Comparison of ENCODE assay signal across 13 mouse cellular contexts in the genomic region with DNA sequence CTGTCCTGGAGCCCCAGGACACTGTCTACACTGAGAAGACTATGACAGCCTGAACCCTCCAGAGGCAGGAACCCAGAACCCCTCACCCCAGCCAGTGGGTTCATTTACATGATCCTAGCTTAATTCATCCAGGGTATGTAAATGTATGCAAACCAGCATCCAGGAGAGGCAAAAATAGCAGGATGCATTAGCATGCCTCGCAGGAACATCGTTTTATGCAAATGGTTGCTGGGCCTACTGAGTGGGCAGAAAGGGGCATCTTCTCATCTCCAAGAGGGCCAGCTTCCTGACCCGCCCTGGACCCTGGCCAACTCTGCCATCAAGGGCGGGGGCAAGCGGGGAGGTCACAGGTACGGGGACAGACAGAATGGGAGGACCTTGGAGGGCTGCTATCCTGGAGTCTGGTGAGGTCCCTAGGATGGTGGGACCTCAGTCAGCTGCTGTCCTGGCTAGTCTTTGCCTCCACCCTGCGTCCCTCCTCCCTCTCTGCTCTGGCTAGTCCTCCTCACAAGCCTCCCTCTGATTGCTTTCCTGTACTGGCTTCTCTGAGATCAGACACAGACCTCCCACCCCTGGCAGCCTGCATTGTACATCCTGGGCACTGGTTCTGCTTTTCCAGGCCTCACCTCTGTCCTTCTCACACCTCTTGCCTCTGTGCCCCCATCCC. TPM values are rescaled to one million over a fixed set of nuclear protein-coding genes. Genes with fewer than 3 reads are reported as not detected.
A peak's percentile ranks its signal among the peaks of the same experiment; 100 is the strongest.
DNase-seq lines count a peak whose midpoint lies in the region; ATAC-seq lines count a peak whose summit lies in the region.
"Had no signal": no experiment of that assay in that cellular context is flagged by ENCODE, and none has a peak within 500 bp of the region (broad histone marks: within the 10 kb centered on the region; RNA-seq: fewer than 3 reads in every experiment).

No protein-coding gene starts in this region.

- H3K36me3 ChIP-seq in forebrain, embryonic 12.5 days (replicated peaks) = no peaks in the 10 kb centered on the region
- H3K36me3 ChIP-seq in neural tube, embryonic 15.5 days = no peaks in the 10 kb centered on the region

- H3K27ac ChIP-seq in forebrain, embryonic 12.5 days = peak overlapping the region; percentile 88
- 0 out of 2 replicates have a peak overlapping the region, but pooled peaks have one; percentile 18 for H3K27ac ChIP-seq in neural tube, embryonic 15.5 days (replicated peaks)
- H3K27ac ChIP-seq: gastrocnemius, adult 2 months had no signal

- 35% methylated on average over 7 of the region's 7 CpGs for WGBS in forebrain, embryonic 12.5 days
- 28% methylated on average over 7 of the region's 7 CpGs for WGBS in neural tube, embryonic 15.5 days

- intact Hi-C loops in left cerebral cortex, postnatal 36 days (cut with DNase I) = loop anchor here (2.0 kb wide), 1 partner anchor 267 kb away; no protein-coding TSS in a partner anchor
- intact Hi-C loops in gastrocnemius, postnatal 14 days (cut with DNase I; ENCODE audit: low total_unique reads) = loop anchor here (5.0 kb wide), 1 partner anchor 269 kb away; no protein-coding TSS in a partner anchor

- H3K4me1 ChIP-seq in forebrain, embryonic 12.5 days = peaks cover 56% of the 10 kb centered on the region
- peaks cover 31% of the 10 kb centered on the region for H3K4me1 ChIP-seq in neural tube, embryonic 15.5 days

- peak overlapping the region; percentile 14; the same call in 1 of the 2 replicates for H3K9ac ChIP-seq in forebrain, embryonic 12.5 days
- no peak overlapping the region for H3K9ac ChIP-seq in neural tube, embryonic 15.5 days (replicated peaks)

- peak; percentile 59 for DNase-seq in right cerebral cortex, adult 18-20 months
- DNase-seq in right cerebral cortex, postnatal 25 days = no peak
- DNase-seq in left cerebral cortex, postnatal 36 days (ENCODE audit: low spot score in 2 of 2) = peak; percentile 29 to 60
- no peak for DNase-seq in gastrocnemius, postnatal 14 days
- no peak for DNase-seq in adrenal gland, adult 8-10 months
- DNase-seq in urinary bladder, postnatal 36 days (ENCODE audit: low spot score in 2 of 2) = no peak
- DNase-seq: gastrocnemius, adult 2 months; heart, postnatal 4 days; kidney, postnatal 10 days had no signal

- ATAC-seq in forebrain, embryonic 12.5 days (ENCODE audit: low FRiP score) = peak; percentile 70
- no peak for ATAC-seq in neural tube, embryonic 15.5 days (ENCODE audit: low FRiP score)
- ATAC-seq: lung, postnatal 0 days had no signal

- no peak overlapping the region for H3K4me2 ChIP-seq in forebrain, embryonic 12.5 days
- no peak overlapping the region for H3K4me2 ChIP-seq in neural tube, embryonic 15.5 days

- no peaks in the 10 kb centered on the region for H3K9me3 ChIP-seq in forebrain, embryonic 12.5 days
- no peaks in the 10 kb centered on the region for H3K9me3 ChIP-seq in neural tube, embryonic 15.5 days (replicated peaks)

- no peaks in the 10 kb centered on the region for H3K27me3 ChIP-seq in forebrain, embryonic 12.5 days
- no peaks in the 10 kb centered on the region; the same call in 1 of the 2 replicates for H3K27me3 ChIP-seq in neural tube, embryonic 15.5 days (replicated peaks)

- no peak overlapping the region for H3K4me3 ChIP-seq in forebrain, embryonic 12.5 days (replicated peaks)
- no peak overlapping the region for H3K4me3 ChIP-seq in neural tube, embryonic 15.5 days (replicated peaks)
- H3K4me3 ChIP-seq: gastrocnemius, adult 2 months had no signal

RNA-seq across cellular contexts. Expression of a gene that starts 52.2 kb away (rescaled TPM):
- polyA plus RNA-seq in forebrain, embryonic 12.5 days (2016; fragmentation: Nextera tagmentation; extraction: Ambion mirVana) = not detected in 2 replicates
- total RNA-seq in left cerebral cortex, postnatal 36 days (2021) = not detected
- polyA plus RNA-seq in neural tube, embryonic 15.5 days (2015; fragmentation: Nextera tagmentation; extraction: Ambion mirVana) = not detected in 2 replicates
- total RNA-seq in gastrocnemius, postnatal 14 days (2021) = not detected
- not detected for total RNA-seq in adrenal gland, adult 8-10 months (2022)
- total RNA-seq: gastrocnemius, adult 2 months; heart, postnatal 4 days had no signal
- polyA plus RNA-seq: limb, embryonic 11.5 days; lung, postnatal 0 days had no signal

Comparison
In these comparisons a context has a peak if more than half of its experiments do, and no peak if none do; other contexts are left out.
1. DNase-seq: peak in right cerebral cortex, adult 18-20 months (single experiment) and left cerebral cortex, postnatal 36 days (2 of 2); none in right cerebral cortex, postnatal 25 days (single experiment), gastrocnemius, postnatal 14 days (single experiment), adrenal gland, adult 8-10 months (single experiment) and urinary bladder, postnatal 36 days (0 of 2).